Mouse (Mus musculus) neural tube, embryonic 12.5 days (tissue): Measurements from ENCODE around the gene Mast2. TPM values are rescaled to one million over a fixed set of nuclear protein-coding genes. Genes with fewer than 3 reads are reported as not detected.

Experiments used
- ATAC-seq: fragments of 200-750 bp; cut with Nextera tagmentation; 2 replicates; pipeline ENCODE4 v1.8.0; 2017; ENCODE audit warnings: low read depth, mild to moderate bottlenecking, moderate TSS enrichment, moderate library complexity; ENCODE audit not compliant: low FRiP score
- H3K27ac ChIP-seq: fragments of 300-500 bp; sonication (generic); 2 replicates; pipeline ENCODE4 v1.5.1; 2016
- H3K27me3 ChIP-seq: fragments of 300-500 bp; sonication (generic); replicated peaks from 2 replicates; pipeline ENCODE4 v1.6.1; 2016; ENCODE audit warnings: mild to moderate bottlenecking
- H3K36me3 ChIP-seq: fragments of 300-500 bp; sonication (generic); 2 replicates; pipeline ENCODE4 v1.6.1; 2016; ENCODE audit warnings: mild to moderate bottlenecking
- H3K4me1 ChIP-seq: fragments of 300-500 bp; sonication (generic); 2 replicates; pipeline ENCODE4 v1.6.1; 2016
- H3K4me2 ChIP-seq: fragments of 300-500 bp; sonication (generic); replicated peaks from 2 replicates; pipeline ENCODE4 v1.6.1; 2016; ENCODE audit warnings: mild to moderate bottlenecking
- H3K4me3 ChIP-seq: fragments of 300-500 bp; sonication (generic); 2 replicates; pipeline ENCODE4 v1.5.1; 2016
- H3K9ac ChIP-seq: fragments of 300-500 bp; sonication (generic); 2 replicates; pipeline ENCODE4 v1.6.1; 2016; ENCODE audit warnings: mild to moderate bottlenecking
- H3K9me3 ChIP-seq: fragments of 300-500 bp; sonication (generic); 2 replicates; pipeline ENCODE4 v1.6.1; 2016; ENCODE audit warnings: mild to moderate bottlenecking
- WGBS: fragments of 180-500 bp; shearing (Covaris S2); methylation state at CpG from one replicate; pipeline ENCODE4 v1.1.7; 2016; 5-methylcytosine and 5-hydroxymethylcytosine counted together
- polyA plus RNA-seq: library from polyadenylated mRNA; unstranded; fragments of >200 nt; fragmentation: Nextera tagmentation; extraction: Ambion mirVana; gene quantifications from 2 replicates; pipeline ENCODE4 v1.2.1, GENCODE M21; 2016

The Mast2 gene
- polyA plus RNA-seq, 1 experiment from 2014 or later: 34.5 TPM

DNA sequence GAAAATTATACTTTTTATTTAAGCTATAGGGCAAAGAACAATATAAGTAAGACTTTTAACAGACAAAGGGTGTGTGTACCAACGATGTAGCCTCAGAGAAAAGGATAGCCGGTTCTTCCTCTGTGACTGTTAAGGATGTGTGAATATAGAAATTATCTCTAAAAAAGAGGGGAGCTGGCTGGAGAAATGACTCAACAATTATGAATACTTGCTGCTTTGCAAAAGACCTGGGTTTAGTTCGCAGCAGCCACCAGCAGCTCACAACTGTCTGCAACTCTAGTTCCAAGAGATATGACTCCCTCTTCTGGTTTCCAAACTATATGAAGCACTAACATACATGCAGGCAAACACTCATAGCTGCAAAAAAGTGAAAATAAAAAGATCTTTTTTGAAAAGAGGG lies 2.0 kb downstream of the Mast2 start:
- Histone ChIP-seq H3K4me2 (peak overlapping the region; percentile 74; the same call in 1 of the 2 replicates), H3K36me3 (no peaks in the 10 kb centered on the region), H3K9me3 (no peaks in the 10 kb centered on the region), H3K27me3 (no peaks in the 10 kb centered on the region), H3K4me3 (no peak overlapping the region), H3K9ac (no peak overlapping the region), H3K27ac (no peak overlapping the region), H3K4me1 (peaks cover 14% of the 10 kb centered on the region)
- no peak for ATAC-seq
- 94% methylated on average over 3 of the region's 3 CpGs for WGBS

DNA sequence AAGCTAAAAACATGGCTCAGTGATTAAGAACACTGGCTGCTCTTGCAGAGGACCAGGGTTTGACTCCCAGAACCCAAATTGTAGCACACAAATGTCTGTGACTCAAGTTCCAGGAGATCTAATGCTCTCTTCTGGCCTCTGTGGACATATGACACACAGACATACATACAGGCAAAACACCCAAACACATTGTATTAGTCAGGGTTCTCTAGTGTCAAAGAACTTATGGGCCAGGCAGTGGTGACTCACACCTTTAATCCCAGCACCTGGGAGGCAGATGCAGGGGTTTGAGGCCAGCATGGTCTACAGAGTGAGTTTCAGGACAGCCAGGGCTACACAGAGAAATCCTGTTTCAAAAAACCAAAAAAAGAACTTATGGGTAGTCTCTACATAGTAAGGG lies 12.4 kb downstream of the Mast2 start:
- Histone ChIP-seq H3K27ac (no peak overlapping the region), H3K4me3 (no peak overlapping the region), H3K36me3 (no peaks in the 10 kb centered on the region), H3K4me2 (no peak overlapping the region), H3K9me3 (no peaks in the 10 kb centered on the region), H3K9ac (no peak overlapping the region), H3K4me1 (no peaks in the 10 kb centered on the region), H3K27me3 (no peaks in the 10 kb centered on the region)
- no peak for ATAC-seq

DNA sequence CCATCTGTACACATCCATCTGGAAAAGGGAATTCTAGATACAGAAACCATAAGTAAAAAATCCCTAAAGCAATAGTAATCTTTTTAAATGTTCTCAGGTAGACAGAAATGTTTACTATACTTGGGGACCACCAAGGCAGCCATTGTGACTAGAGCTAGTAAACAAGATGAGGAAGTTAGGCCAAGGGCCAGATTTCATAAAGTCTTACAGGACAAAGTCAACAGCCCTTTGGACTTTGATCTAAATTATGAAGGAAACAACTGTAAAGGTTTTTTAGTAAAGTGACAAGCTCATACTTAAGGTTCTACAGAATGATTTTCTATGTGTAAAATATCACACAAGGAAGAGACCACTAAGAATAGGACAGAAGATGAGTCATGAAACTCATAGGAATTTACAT lies 14.0 kb downstream of the Mast2 start:
- H3K9ac ChIP-seq: no peak overlapping the region

DNA sequence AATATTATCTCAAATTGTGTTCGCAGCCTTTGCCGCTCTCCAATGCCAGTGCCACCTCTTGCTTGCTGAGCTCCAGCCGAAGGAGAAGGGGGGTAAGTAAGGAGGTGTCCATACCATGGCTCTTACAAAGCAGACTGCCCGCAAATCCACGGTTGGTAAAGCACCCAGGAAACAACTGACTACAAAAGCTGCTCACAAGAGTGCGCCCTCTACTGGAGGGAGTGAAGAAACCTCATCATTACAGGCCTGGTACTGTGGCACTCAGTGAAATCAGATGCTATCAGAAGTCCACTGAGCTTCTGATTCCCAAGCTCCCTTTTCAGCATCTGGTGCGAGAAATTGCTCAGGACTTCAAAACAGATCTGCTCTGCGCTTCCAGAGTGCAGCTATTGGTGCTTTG lies 15.3 kb downstream of the Mast2 start:
- no peak overlapping the region for H3K4me3 ChIP-seq
- no peak overlapping the region for H3K4me2 ChIP-seq
- H3K36me3 ChIP-seq: no peaks in the 10 kb centered on the region
- H3K9ac ChIP-seq: no peak overlapping the region
- H3K9me3 ChIP-seq: no peaks in the 10 kb centered on the region
- no peak overlapping the region for H3K27ac ChIP-seq
- no peaks in the 10 kb centered on the region for H3K4me1 ChIP-seq
- H3K27me3 ChIP-seq: no peaks in the 10 kb centered on the region
- WGBS: 57% methylated on average over 8 of the region's 8 CpGs
- no peak for ATAC-seq

More for the DNA sequence above, 14.0 kb downstream of the Mast2 start:
- H3K4me1 ChIP-seq: no peaks in the 10 kb centered on the region
- H3K4me3 ChIP-seq: no peak overlapping the region
- no peak overlapping the region for H3K4me2 ChIP-seq
- H3K27ac ChIP-seq: no peak overlapping the region
- no peaks in the 10 kb centered on the region for H3K27me3 ChIP-seq
- no peak for ATAC-seq
- no peaks in the 10 kb centered on the region for H3K9me3 ChIP-seq
- no peaks in the 10 kb centered on the region for H3K36me3 ChIP-seq

DNA sequence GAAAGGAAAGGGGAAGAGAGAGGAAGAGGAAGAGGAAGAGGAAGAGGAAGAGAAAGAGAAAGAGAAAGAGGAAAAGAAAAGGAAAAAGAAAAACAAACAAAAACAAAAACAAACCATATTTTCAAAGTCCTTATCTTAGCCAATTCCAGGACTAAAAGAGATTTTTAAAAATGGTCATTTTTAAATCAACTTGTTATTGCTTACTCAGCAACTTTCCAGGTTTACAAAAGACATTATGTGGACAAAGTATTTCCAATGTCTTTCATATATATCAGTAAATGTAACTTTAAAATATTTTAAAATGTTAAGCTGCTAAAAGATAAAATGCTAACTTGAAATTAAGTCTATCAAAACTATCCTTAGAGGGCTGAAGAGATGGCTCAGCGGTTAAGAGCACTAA lies 24.6 kb downstream of the Mast2 start:
- Histone ChIP-seq H3K4me2 (no peak overlapping the region), H3K36me3 (no peaks in the 10 kb centered on the region), H3K9ac (no peak overlapping the region), H3K4me1 (no peaks in the 10 kb centered on the region), H3K9me3 (no peaks in the 10 kb centered on the region), H3K4me3 (no peak overlapping the region), H3K27me3 (no peaks in the 10 kb centered on the region), H3K27ac (no peak overlapping the region)
- 98% methylated on average over 1 of the region's 1 CpGs for WGBS
- no peak for ATAC-seq

DNA sequence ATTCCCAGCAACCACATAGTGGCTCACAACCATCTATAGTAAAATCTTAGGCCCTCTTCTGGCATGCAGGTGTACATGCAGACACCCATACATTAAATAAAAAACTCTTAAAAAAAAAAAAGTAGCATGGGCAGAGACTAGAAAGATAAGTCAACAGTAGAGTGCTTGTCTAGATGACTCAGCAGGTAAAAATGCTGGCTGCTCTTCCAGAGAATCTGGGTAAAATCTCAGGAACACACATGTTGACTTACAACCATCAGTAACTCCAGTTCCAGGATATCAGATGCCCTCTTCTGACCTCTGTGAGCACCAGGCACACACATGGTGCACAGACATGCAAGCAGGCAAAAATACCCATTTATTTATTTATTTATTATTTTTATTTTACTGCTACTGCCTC lies 25.4 kb downstream of the Mast2 start:
- Histone ChIP-seq H3K36me3 (no peaks in the 10 kb centered on the region), H3K4me1 (no peaks in the 10 kb centered on the region), H3K4me3 (no peak overlapping the region), H3K9me3 (no peaks in the 10 kb centered on the region), H3K27me3 (no peaks in the 10 kb centered on the region), H3K27ac (no peak overlapping the region), H3K9ac (no peak overlapping the region), H3K4me2 (no peak overlapping the region)
- ATAC-seq: no peak

DNA sequence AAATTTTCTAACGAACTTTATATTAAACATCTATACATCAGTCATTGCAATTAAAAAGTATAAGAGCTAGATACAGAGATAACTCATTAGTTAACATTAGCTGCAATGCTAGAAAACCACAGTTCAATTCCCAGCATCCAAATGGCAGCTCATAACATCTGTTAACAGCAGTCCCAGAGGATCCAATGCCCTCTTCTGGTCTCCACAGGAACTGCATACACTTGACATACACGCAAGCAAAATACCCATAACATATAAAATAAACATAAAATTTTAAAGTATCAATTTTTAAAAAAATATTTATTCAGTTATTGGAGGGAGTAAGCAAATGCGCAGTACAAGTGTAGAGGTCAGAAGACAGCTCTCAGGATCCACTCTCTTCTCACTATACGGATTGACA lies 28.4 kb downstream of the Mast2 start:
- WGBS: 93% methylated on average over 4 of the region's 4 CpGs
- Histone ChIP-seq H3K36me3 (no peaks in the 10 kb centered on the region; the same call in 1 of the 2 replicates), H3K9ac (no peak overlapping the region), H3K4me3 (no peak overlapping the region), H3K27me3 (no peaks in the 10 kb centered on the region), H3K27ac (no peak overlapping the region), H3K9me3 (no peaks in the 10 kb centered on the region), H3K4me1 (no peaks in the 10 kb centered on the region), H3K4me2 (no peak overlapping the region)
- ATAC-seq: no peak

DNA sequence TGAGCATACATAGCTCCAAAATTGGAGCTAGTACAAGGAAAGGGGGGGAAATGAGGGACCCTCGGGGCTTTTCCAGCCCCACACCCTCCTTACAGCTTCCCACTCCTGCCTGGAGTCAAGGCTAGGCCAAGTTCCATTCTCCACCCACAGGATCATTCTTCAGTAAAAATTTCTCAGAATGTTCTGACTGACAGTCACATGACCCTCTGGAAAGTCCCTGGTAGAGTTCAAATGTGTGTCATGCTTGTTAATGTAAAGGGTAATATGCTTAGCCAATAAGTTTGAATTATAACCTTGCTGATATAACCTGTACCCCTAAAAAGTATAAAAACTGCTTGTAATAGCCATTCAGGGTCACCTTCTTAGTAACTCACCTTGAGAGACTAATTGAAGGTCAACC lies 41.8 kb downstream of the Mast2 start:
- 86% methylated on average over 1 of the region's 1 CpGs for WGBS

DNA sequence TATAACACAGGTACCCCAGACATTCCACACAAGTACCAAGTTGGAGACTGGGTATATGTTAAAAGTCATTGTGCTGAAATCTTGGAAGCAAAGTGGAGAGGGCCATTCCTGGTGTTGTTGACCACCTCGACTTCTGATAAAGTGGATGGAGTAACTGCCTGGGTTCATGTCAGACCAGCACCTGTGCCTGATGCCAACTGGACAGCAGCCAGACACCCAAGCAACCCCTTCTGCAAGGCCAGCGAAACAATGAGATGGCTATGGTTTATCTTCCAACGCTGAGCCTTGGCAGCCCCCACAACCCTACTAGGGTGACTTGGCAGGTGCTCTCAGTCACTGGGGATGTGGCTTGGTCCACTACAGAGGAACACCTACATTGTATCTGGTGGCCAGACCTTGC lies 42.8 kb downstream of the Mast2 start:
- 94% methylated on average over 3 of the region's 3 CpGs for WGBS

More for the DNA sequence above, 41.8 kb downstream of the Mast2 start:
- ATAC-seq: no peak
- Histone ChIP-seq H3K27ac (no peak overlapping the region), H3K36me3 (peaks cover 7% of the 10 kb centered on the region; the same call in 1 of the 2 replicates), H3K27me3 (no peaks in the 10 kb centered on the region), H3K4me1 (no peaks in the 10 kb centered on the region), H3K4me3 (no peak overlapping the region), H3K9me3 (no peaks in the 10 kb centered on the region; the same call in 1 of the 2 replicates), H3K4me2 (no peak overlapping the region), H3K9ac (no peak overlapping the region)

DNA sequence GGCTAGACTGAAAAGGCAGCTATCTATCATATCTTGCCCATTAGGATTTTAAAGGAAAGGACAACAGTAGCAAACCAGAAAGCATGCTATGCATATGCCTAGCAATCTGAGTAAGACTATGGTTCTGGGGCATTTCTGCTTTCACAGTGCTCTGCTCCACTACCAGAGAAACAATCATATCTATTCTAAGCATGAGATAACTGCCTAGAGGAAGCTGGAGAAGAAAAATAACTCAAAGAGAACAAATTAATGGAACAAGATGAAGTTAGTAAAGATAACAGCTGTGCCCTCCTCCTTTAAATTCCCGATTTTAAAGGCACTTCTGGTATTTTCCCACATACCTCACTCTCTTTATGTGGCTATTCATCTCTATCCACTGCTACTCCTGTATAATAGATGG lies 51.0 kb downstream of the Mast2 start:
- no peaks in the 10 kb centered on the region for H3K36me3 ChIP-seq
- no peak overlapping the region for H3K4me3 ChIP-seq
- H3K4me1 ChIP-seq: no peaks in the 10 kb centered on the region
- no peak overlapping the region for H3K27ac ChIP-seq
- no peak overlapping the region for H3K4me2 ChIP-seq
- H3K27me3 ChIP-seq: no peaks in the 10 kb centered on the region
- no peaks in the 10 kb centered on the region; the same call in 1 of the 2 replicates for H3K9me3 ChIP-seq
- WGBS: 71% methylated on average over 1 of the region's 1 CpGs
- H3K9ac ChIP-seq: no peak overlapping the region
- ATAC-seq: no peak

More for the DNA sequence above, 42.8 kb downstream of the Mast2 start:
- H3K27me3 ChIP-seq: no peaks in the 10 kb centered on the region
- no peak overlapping the region for H3K9ac ChIP-seq
- H3K9me3 ChIP-seq: no peaks in the 10 kb centered on the region; the same call in 1 of the 2 replicates
- H3K4me1 ChIP-seq: no peaks in the 10 kb centered on the region
- H3K4me3 ChIP-seq: no peak overlapping the region
- H3K4me2 ChIP-seq: no peak overlapping the region
- ATAC-seq: no peak
- H3K27ac ChIP-seq: no peak overlapping the region
- peaks cover 7% of the 10 kb centered on the region; the same call in 1 of the 2 replicates for H3K36me3 ChIP-seq

DNA sequence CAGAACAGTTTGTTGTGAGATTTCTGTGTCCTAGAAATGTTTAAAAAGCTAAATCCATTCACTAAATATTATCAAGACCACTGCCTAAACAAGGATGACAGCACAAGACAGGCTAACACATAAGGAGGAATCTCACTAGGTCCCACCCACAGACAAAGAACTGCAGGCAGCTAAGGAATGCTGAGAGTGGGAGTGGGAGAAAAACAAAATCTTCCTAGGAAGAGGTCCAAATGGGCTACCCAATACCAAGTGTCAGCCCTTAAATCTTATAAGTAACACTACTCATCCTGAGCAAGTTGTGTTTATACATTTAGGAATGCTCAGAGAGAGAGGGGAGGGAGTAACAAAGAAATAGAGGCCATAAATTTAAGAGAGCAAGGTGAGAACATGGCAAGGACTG lies 52.6 kb downstream of the Mast2 start:
- no peak overlapping the region for H3K9ac ChIP-seq
- H3K27me3 ChIP-seq: no peaks in the 10 kb centered on the region
- ATAC-seq: no peak

DNA sequence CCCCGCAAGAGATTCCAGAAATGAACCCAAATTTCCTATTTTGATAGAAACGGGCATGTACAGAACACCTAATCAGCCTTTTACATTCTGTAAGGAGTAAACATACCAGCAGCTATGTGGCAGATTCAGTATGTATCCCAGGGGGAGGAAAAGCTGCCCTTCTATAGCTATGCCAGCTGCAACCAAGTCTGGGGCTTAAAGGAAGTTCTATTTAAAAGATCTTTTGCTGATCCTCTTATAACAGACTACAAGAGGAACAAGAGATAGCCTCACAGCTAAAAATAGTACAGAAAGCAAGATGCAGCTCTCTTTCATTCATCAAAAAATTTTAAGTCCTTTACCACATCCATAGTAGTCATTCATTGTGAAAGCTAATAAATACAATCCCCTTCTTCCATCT lies 57.3 kb downstream of the Mast2 start:
- H3K4me3 ChIP-seq: no peak overlapping the region
- H3K36me3 ChIP-seq: no peaks in the 10 kb centered on the region
- H3K27me3 ChIP-seq: no peaks in the 10 kb centered on the region
- H3K9ac ChIP-seq: no peak overlapping the region
- ATAC-seq: no peak
- H3K27ac ChIP-seq: no peak overlapping the region
- no peak overlapping the region for H3K4me2 ChIP-seq
- 83% methylated on average over 2 of the region's 2 CpGs for WGBS
- no peaks in the 10 kb centered on the region for H3K9me3 ChIP-seq
- H3K4me1 ChIP-seq: peaks cover 10% of the 10 kb centered on the region; the same call in 1 of the 2 replicates

More for the DNA sequence above, 52.6 kb downstream of the Mast2 start:
- Histone ChIP-seq H3K36me3 (no peaks in the 10 kb centered on the region), H3K4me3 (no peak overlapping the region), H3K4me1 (peaks cover 3% of the 10 kb centered on the region; the same call in 1 of the 2 replicates), H3K9me3 (no peaks in the 10 kb centered on the region), H3K27ac (no peak overlapping the region), H3K4me2 (no peak overlapping the region)

DNA sequence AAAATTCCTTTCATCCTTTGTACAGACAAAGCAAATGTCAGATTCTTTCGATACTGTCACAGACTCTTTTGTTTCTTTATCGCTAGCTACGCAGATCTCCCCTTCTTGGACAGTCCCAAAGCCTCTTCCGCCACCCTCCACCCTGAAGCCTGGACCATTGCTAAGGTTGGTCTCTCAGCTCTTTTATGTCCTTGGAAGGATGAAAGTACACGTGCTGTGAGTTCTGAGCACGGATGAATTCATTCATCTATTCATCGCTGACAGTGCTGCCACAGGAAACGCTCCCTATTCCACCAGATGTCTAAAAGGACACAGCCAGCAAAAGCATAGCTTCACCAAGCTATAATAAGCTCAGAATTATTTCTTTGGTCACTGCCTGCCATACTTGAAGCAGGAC lies 58.0 kb downstream of the Mast2 start:
- no peak overlapping the region for H3K27ac ChIP-seq
- no peak for ATAC-seq
- 13% methylated on average over 8 of the region's 8 CpGs for WGBS
- H3K36me3 ChIP-seq: no peaks in the 10 kb centered on the region
- H3K9me3 ChIP-seq: no peaks in the 10 kb centered on the region
- peaks cover 10% of the 10 kb centered on the region; the same call in 1 of the 2 replicates for H3K4me1 ChIP-seq
- H3K27me3 ChIP-seq: no peaks in the 10 kb centered on the region
- H3K9ac ChIP-seq: peak overlapping the region; percentile 49
- H3K4me2 ChIP-seq: peak overlapping the region; percentile 47
- H3K4me3 ChIP-seq: no peak overlapping the region
